Mouse (Mus musculus): Measurements from ENCODE around the gene Ybx2.

- no peak for TF ChIP-seq CTCF (IDR thresholded peaks at IDR 0.05)
- no peak for TF ChIP-seq POLR2A (IDR thresholded peaks at IDR 0.05; ENCODE audit: insufficient read depth, low read depth, low read length)
Measured at GRCm38 (mm10) chr11:69981141-69981762, 45.7 kb downstream of the Ybx2 start, which contains the start of gene Ctdnep1.

Measured in heart, adult 2 months (tissue).